10 mouse cellular contexts compared by ENCODE assay signal in the genomic region with DNA sequence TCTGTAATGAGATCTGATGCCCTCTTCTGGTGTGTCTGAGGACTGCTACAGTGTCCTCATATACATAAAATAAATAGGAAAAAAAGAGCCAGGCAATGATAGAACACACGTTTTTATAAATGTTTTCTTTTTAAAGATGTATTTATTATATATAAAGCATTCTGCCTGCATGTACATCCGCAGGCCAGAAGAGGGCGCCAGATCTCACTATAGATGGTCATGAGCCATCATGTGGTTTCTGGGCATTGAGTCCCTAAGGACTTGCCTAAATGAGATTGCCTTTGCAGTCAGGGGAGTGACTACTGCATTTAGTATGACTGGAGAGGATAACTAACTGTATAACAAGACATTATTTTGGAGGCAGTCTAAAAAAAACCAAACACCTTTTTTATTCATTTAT. TPM values are rescaled to one million over a fixed set of nuclear protein-coding genes. Genes with fewer than 3 reads are reported as not detected.
DNase-seq lines count a peak whose midpoint lies in the region; ATAC-seq and TF ChIP-seq lines count a peak whose summit lies in the region.
"Had no signal": no experiment of that assay in that cellular context is flagged by ENCODE, and none has a peak within 500 bp of the region (broad histone marks: within the 10 kb centered on the region; RNA-seq: fewer than 3 reads in every experiment).

No protein-coding gene starts in this region.

- no peak overlapping the region for H3K4me2 ChIP-seq in hindbrain, embryonic 13.5 days
- H3K4me2 ChIP-seq: embryonic facial prominence, embryonic 12.5 days; liver, embryonic 15.5 days had no signal

- no peak overlapping the region for H3K27ac ChIP-seq in hindbrain, embryonic 10.5 days
- H3K27ac ChIP-seq in hindbrain, embryonic 13.5 days = no peak overlapping the region
- H3K27ac ChIP-seq: embryonic facial prominence, embryonic 12.5 days; liver, embryonic 15.5 days had no signal

- no peaks in the 10 kb centered on the region for H3K4me1 ChIP-seq in hindbrain, embryonic 10.5 days (replicated peaks)
- no peaks in the 10 kb centered on the region for H3K4me1 ChIP-seq in hindbrain, embryonic 13.5 days (replicated peaks)
- H3K4me1 ChIP-seq in lung, adult 2 months (ENCODE audit: control insufficient read depth, insufficient read depth, low read length) = no peaks in the 10 kb centered on the region
- H3K4me1 ChIP-seq: embryonic facial prominence, embryonic 12.5 days; liver, embryonic 15.5 days had no signal

- no peak for ATAC-seq in hindbrain, embryonic 13.5 days (ENCODE audit: low FRiP score)

- H3K9ac ChIP-seq in hindbrain, embryonic 13.5 days = no peak overlapping the region
- H3K9ac ChIP-seq: embryonic facial prominence, embryonic 12.5 days; liver, embryonic 15.5 days had no signal

- TF ChIP-seq CTCF in lung, adult 2 months (IDR thresholded peaks at IDR 0.05; ENCODE audit: insufficient read depth, low read length) = peak; percentile 42

- DNase-seq in hindbrain, embryonic 10.5 days (ENCODE audit: low spot score) = peak; percentile 7
- peak; percentile 28 for DNase-seq in CD4-positive helper T cell, adult 2 months (ENCODE audit: low read depth, low spot score)
- DNase-seq in adrenal gland, postnatal 25 days = peak; percentile 21
- DNase-seq in lung, adult 2 months = peak; percentile 4
- DNase-seq in left cerebral cortex, adult 8-10 months (ENCODE audit: low spot score in 2 of 2) = no peak
- DNase-seq in gastrocnemius, postnatal 25 days = no peak
- DNase-seq in ovary, postnatal 14 days (ENCODE audit: low spot score) = no peak

- no peaks in the 10 kb centered on the region for H3K36me3 ChIP-seq in hindbrain, embryonic 10.5 days
- H3K36me3 ChIP-seq in hindbrain, embryonic 13.5 days = no peaks in the 10 kb centered on the region
- H3K36me3 ChIP-seq: embryonic facial prominence, embryonic 12.5 days; liver, embryonic 15.5 days had no signal

- WGBS in hindbrain, embryonic 10.5 days = 18% methylated on average over 3 of the region's 3 CpGs
- WGBS in hindbrain, embryonic 13.5 days = 14% methylated on average over 3 of the region's 3 CpGs
- 14% methylated on average over 3 of the region's 3 CpGs for WGBS in lung, adult 2 months

- H3K4me3 ChIP-seq in hindbrain, embryonic 10.5 days = no peak overlapping the region
- H3K4me3 ChIP-seq in hindbrain, embryonic 13.5 days = no peak overlapping the region
- no peak overlapping the region for H3K4me3 ChIP-seq in lung, adult 2 months (replicated peaks; ENCODE audit: extremely low read depth, low read depth, low read length)
- H3K4me3 ChIP-seq: embryonic facial prominence, embryonic 12.5 days; liver, embryonic 15.5 days had no signal

- no peak for TF ChIP-seq POLR2A in lung, adult 2 months (IDR thresholded peaks at IDR 0.05; ENCODE audit: borderline replicate concordance, extremely low read depth, low read depth, low read length)

- H3K9me3 ChIP-seq in hindbrain, embryonic 10.5 days = no peaks in the 10 kb centered on the region
- no peaks in the 10 kb centered on the region for H3K9me3 ChIP-seq in hindbrain, embryonic 13.5 days
- H3K9me3 ChIP-seq: embryonic facial prominence, embryonic 12.5 days; liver, embryonic 15.5 days had no signal

- H3K27me3 ChIP-seq in hindbrain, embryonic 10.5 days (ENCODE audit: insufficient read depth, poor library complexity, severe bottlenecking) = no peaks in the 10 kb centered on the region
- H3K27me3 ChIP-seq in hindbrain, embryonic 13.5 days = no peaks in the 10 kb centered on the region
- H3K27me3 ChIP-seq: embryonic facial prominence, embryonic 12.5 days; liver, embryonic 15.5 days had no signal

RNA-seq across cellular contexts. Expression of a gene that starts 27.9 kb away (rescaled TPM):
- 16.2 and 19.8 TPM in 2 replicates for polyA plus RNA-seq in hindbrain, embryonic 10.5 days (2016; fragmentation: Nextera tagmentation; extraction: Ambion mirVana)
- polyA plus RNA-seq in hindbrain, embryonic 13.5 days (2015; fragmentation: Nextera tagmentation; extraction: Ambion mirVana) = 15.1 and 16.4 TPM in 2 replicates
- total RNA-seq in adrenal gland, postnatal 25 days (2021) = 36.4 and 44.9 TPM in 2 replicates
- polyA plus RNA-seq in lung, adult 2 months (2012; rRNA removed) = 3.2 and 7.3 TPM in 2 replicates
- total RNA-seq in left cerebral cortex, adult 8-10 months (2022) = 10 to 100 TPM; 47.2 to 50.1 (median 48.3) TPM
- total RNA-seq in gastrocnemius, postnatal 25 days (2021) = 1 to 10 TPM; 6.0 to 8.5 TPM

RNA-seq across cellular contexts. Expression of a gene that starts 55.7 kb away (rescaled TPM):
- 1.7 and 2.1 TPM in 2 replicates for polyA plus RNA-seq in hindbrain, embryonic 10.5 days (2016; fragmentation: Nextera tagmentation; extraction: Ambion mirVana)
- polyA plus RNA-seq in hindbrain, embryonic 13.5 days (2015; fragmentation: Nextera tagmentation; extraction: Ambion mirVana) = 1.7 and 2.3 TPM in 2 replicates
- 0.94 and 1.2 TPM in 2 replicates for total RNA-seq in adrenal gland, postnatal 25 days (2021)
- polyA plus RNA-seq in lung, adult 2 months (2012; rRNA removed) = 2.0 and 13.6 TPM in 2 replicates
- 1 to 10 TPM in 2 of 4 experiments, under 1 TPM in 2; 0.42 to 1.7 (median 1.0) TPM for total RNA-seq in left cerebral cortex, adult 8-10 months (2022)
- total RNA-seq in gastrocnemius, postnatal 25 days (2021) = 100 to 1,000 TPM; 228 to 250 TPM

Comparison
In these comparisons a context has a peak if more than half of its experiments do, and no peak if none do; other contexts are left out.
1. DNase-seq: peak in hindbrain, embryonic 10.5 days (single experiment), CD4-positive helper T cell, adult 2 months (single experiment), adrenal gland, postnatal 25 days (single experiment) and lung, adult 2 months (single experiment); none in left cerebral cortex, adult 8-10 months (0 of 2), gastrocnemius, postnatal 25 days (single experiment) and ovary, postnatal 14 days (single experiment).
2. RNA of a gene that starts 55.7 kb away (total RNA-seq): 228 to 250 TPM in gastrocnemius, postnatal 25 days; 0.42 to 1.7 TPM in left cerebral cortex, adult 8-10 months and 0.94 to 1.2 TPM in adrenal gland, postnatal 25 days; every median in the first group is over 10 times any median in the second.